Mouse (Mus musculus) ES-E14 (cell line): ENCODE results near the gene Igf2r. TPM values are rescaled to one million over a fixed set of nuclear protein-coding genes. Genes with fewer than 3 reads are reported as not detected.

Source experiments
- DNase-seq: peaks from one replicate; pipeline ENCODE4 v3.0.0-alpha.2; 2013; ENCODE audit warnings: low read depth, low spot score
- H3K27ac ChIP-seq: 2 replicates; pipeline ENCODE4 v1.5.1; 2012; ENCODE audit warnings: low read depth, mild to moderate bottlenecking, low read length, moderate library complexity, mixed read lengths; ENCODE audit not compliant: poor library complexity, insufficient read depth, severe bottlenecking
- H3K36me3 ChIP-seq: 2 replicates; pipeline ENCODE4 v1.6.1; 2012; ENCODE audit warnings: mild to moderate bottlenecking, low read length, moderate library complexity, mixed read lengths; ENCODE audit not compliant: control insufficient read depth, poor library complexity, insufficient read depth, severe bottlenecking
- H3K4me1 ChIP-seq, 2 experiments: fragments of 150-350 bp in 1 of 2; sonication (generic) in 1 of 2; 2 replicates each; pipeline ENCODE4 v1.6.1; 2012; ENCODE audit warnings: low read length in 2 of 2, mild to moderate bottlenecking in 1 of 2, mixed read lengths in 1 of 2; ENCODE audit not compliant: control insufficient read depth in 2 of 2, insufficient read depth in 2 of 2, poor library complexity in 1 of 2
- H3K4me3 ChIP-seq, 2 experiments: fragments of 150-350 bp in 1 of 2; sonication (generic) in 1 of 2; 2 replicates each; pipeline ENCODE4 v1.5.1; 2012; ENCODE audit warnings: low read length in 2 of 2, low read depth in 1 of 2, mild to moderate bottlenecking in 1 of 2, mixed read lengths in 1 of 2; ENCODE audit not compliant: insufficient read depth in 1 of 2, poor library complexity in 1 of 2, severe bottlenecking in 1 of 2
- H3K9ac ChIP-seq: 2 replicates; pipeline ENCODE4 v1.6.1; 2012; ENCODE audit warnings: low read depth, mild to moderate bottlenecking, low read length, mixed read lengths; ENCODE audit not compliant: poor library complexity, insufficient read depth, severe bottlenecking
- H3K9me3 ChIP-seq: fragments of 150-350 bp; sonication (generic); 2 replicates; pipeline ENCODE4 v1.6.1; 2012; ENCODE audit warnings: low read depth, mild to moderate bottlenecking, low read length; ENCODE audit not compliant: control insufficient read depth, insufficient read depth
- CHD2 ChIP-seq: IDR thresholded peaks from 2 replicates; pipeline ENCODE4 v1.6.1; 2014; ENCODE audit warnings: mild to moderate bottlenecking, low read depth, low read length, inconsistent platforms
- HCFC1 ChIP-seq: IDR thresholded peaks from 2 replicates; pipeline ENCODE4 v1.6.1; 2012; ENCODE audit warnings: low read length, inconsistent platforms, borderline replicate concordance; ENCODE audit not compliant: insufficient read depth
- MAFK ChIP-seq: IDR thresholded peaks from 2 replicates; pipeline ENCODE4 v1.6.1; 2014; ENCODE audit warnings: mild to moderate bottlenecking, low read depth, low read length, inconsistent platforms; ENCODE audit not compliant: insufficient read depth
- ZC3H11A ChIP-seq: IDR thresholded peaks from 2 replicates; pipeline ENCODE4 v1.6.1; 2012; ENCODE audit warnings: low read depth, mild to moderate bottlenecking, inconsistent platforms, low read length, borderline replicate concordance
- ZNF384 ChIP-seq: IDR thresholded peaks from 2 replicates; pipeline ENCODE4 v1.6.1; 2012; ENCODE audit warnings: low read depth, low read length, inconsistent platforms
- in situ Hi-C, 2 experiments: fragments of 600-800 bp; cut with MboI; formaldehyde crosslinking; loops; one replicate each; pipeline ENCODE4 v1.15.1; 2025; ENCODE audit warnings: low sequenced_read_pairs in 2 of 2, inconsistent platforms in 1 of 2; ENCODE audit not compliant: unreplicated experiment in 2 of 2
- total RNA-seq: library from RNA; depleted of rRNA; stranded (reverse); fragments of 300-350 nt; gene quantifications from 2 replicates; pipeline ENCODE4 v1.2.3, GENCODE M21; 2012

Gene Igf2r
- total RNA-seq, 1 experiment, result 91.9 TPM

DNA sequence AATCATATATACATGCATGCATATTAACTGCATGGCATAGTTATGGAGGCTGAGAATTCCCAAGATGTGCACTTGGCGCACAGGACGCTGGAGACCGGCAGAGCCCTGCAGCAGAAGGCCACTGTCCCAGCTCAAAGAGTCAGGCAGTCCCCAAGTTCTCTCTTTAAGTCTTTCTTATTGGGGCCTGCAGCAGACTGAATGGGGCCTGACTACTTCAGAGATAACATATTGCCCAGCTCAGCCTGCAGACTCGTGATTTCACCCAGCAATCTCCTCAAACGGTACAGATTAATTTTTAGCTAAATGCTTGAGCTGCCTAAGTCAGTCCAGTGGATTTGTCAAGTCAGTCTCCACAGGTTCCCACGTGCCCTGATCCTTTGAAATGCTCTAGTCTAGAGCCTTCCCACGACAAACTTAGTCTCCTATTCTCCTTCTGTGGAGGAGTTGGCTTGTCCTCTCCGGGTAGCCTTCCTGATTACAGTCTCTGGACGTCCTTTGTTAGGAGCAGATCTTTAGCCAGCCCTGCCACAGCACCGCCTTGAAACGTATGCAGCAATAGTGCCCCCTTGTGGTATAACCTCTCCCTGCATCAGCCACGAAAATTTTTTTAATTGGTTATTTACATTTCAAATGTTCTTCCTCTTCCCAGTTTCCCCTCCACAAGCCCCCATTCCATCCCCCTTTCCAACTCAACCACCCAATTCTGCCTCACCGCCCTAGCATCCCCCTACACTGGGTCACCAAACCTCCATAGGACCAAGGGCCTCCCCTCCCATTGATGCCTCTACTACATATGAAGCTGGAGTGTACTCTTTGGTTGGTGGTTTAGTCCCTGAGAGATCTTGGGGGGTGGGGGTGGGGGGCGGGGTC is 40.9 kb upstream of the Igf2r start:
- in situ Hi-C loops, result loop anchor here in 1 of 2 experiments (10.0 kb wide), 1 partner anchor 396 kb away; no protein-coding TSS in a partner anchor
- Histone ChIP-seq H3K36me3 (no peaks in the 10 kb centered on the region), H3K9ac (no peak overlapping the region), H3K9me3 (no peaks in the 10 kb centered on the region), H3K4me1 (no peaks in the 10 kb centered on the region), H3K27ac (no peak overlapping the region), H3K4me3 (no peak overlapping the region)
- no peak for TF ChIP-seq MAFK
- TF ChIP-seq HCFC1, result no peak
- peak; percentile 84 for TF ChIP-seq ZC3H11A
- DNase-seq, result peak; percentile 60

DNA sequence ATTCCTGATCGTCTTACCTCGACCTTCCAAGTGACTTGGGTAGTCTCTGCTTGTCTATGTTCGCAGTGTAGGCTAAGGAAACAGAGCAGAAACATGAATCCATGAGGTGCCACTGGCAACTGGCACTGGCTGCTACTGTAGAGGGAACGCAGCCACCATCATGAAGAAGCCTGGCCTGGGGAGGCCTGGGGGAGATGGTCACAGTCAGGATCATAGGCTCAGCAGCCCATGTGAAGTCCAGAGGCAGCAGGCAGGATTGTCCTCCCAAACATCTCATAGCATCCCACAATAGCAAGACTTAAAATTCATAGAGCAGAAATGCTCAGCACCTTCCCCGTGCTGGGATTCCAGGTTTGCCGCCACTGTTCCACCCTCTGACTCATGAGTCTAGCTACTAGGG is 39.4 kb upstream of the Igf2r start:
- Histone ChIP-seq H3K4me3 (no peak overlapping the region), H3K4me1 (no peaks in the 10 kb centered on the region), H3K9me3 (no peaks in the 10 kb centered on the region), H3K36me3 (no peaks in the 10 kb centered on the region), H3K9ac (no peak overlapping the region), H3K27ac (no peak overlapping the region)
- in situ Hi-C loops, result no loop called here
- TF ChIP-seq HCFC1, result no peak
- TF ChIP-seq MAFK, result no peak
- no peak for TF ChIP-seq ZC3H11A
- no peak for TF ChIP-seq ZNF384
- no peak for TF ChIP-seq CHD2
- DNase-seq, result no peak

DNA sequence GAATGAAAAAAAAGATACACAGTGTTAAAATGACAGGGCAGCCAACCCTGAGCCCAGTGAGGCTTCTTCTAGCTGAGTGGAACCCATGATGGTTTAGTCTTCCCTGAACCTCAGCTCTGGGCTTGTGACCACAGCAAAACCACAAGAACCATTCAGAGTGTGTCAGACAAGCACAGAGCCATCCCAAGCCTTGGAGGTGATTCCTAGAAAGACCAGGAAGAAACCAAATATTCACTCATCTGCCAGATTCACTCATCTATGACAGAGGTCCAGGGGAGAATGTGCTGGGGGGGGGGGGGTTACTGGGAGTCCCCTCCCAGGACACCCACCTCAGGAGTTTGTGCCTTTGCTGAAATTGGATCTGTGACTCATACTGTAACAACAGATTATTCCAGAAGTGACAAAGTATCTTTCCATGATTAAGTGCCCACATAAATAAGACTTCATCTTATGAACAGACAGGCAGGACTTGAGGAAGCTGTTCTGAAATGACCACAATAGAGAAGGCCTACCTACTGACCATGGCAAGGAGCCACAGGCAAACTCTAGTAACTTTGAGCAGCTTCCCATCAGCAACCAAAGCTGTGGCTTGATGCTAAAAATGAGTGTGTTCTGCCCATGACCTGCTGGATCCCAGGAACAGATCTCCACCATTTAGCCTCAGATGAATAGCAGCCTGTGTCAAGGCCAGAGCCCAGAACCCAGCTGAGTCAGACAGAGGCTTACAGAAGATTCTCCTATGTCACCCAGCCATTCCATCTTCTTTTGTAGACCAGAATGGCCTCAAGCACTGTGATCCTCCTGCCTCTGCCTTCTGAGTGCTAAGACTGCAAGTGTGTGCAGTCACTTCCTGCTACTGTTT is 35.4 kb upstream of the Igf2r start:
- Histone ChIP-seq H3K9me3 (no peaks in the 10 kb centered on the region), H3K4me3 (no peak overlapping the region), H3K9ac (no peak overlapping the region), H3K27ac (no peak overlapping the region), H3K36me3 (no peaks in the 10 kb centered on the region), H3K4me1 (no peaks in the 10 kb centered on the region)
- no peak for DNase-seq
- in situ Hi-C loops, result no loop called here
- TF ChIP-seq CHD2 (no peak), HCFC1 (no peak), MAFK (no peak), ZNF384 (no peak), ZC3H11A (no peak)

DNA sequence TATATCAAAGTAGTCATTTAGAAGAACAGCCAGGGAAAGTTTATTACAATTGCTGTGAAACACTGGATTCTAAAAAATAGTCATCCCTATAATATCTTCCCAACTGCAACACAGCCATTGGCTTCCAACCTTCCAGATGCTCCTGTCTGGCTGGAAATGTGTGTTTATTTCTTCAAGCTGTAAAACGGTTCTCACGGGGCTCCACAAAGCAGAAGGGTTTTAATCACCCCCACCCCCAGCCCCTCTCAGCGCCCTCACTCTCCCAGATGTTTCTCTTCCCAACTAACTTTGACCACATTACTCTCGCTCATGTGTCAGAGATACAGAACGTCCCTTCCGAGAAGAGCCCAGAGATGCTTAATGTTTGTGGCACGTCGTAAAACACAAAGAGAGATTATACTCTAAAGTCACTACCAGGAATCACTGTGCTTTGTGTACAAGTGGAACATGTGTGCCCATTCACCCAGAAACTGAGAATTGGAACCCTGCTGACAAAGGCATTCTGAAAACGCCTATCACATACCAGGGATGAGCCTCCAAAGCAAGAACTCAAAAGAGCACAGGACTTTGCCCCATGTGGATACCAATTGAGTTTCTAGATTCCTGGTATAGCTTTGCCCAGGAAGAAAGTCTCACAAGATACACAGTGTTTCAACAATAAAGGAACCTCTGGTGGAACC is 32.5 kb upstream of the Igf2r start:
- Histone ChIP-seq H3K27ac (no peak overlapping the region), H3K4me3 (no peak overlapping the region), H3K36me3 (no peaks in the 10 kb centered on the region), H3K4me1 (no peaks in the 10 kb centered on the region), H3K9me3 (no peaks in the 10 kb centered on the region), H3K9ac (no peak overlapping the region)
- DNase-seq, result no peak
- in situ Hi-C loops, result no loop called here
- TF ChIP-seq CHD2 (no peak), ZNF384 (no peak), HCFC1 (no peak), MAFK (no peak), ZC3H11A (no peak)
